Mouse (Mus musculus): ENCODE results near the gene Pwp2. TPM values are rescaled to one million over a fixed set of nuclear protein-coding genes. Genes with fewer than 3 reads are reported as not detected.

The Pwp2 gene
- 5.5 and 5.8 TPM in 2 replicates for polyA plus RNA-seq (2012; rRNA removed)

DNA sequence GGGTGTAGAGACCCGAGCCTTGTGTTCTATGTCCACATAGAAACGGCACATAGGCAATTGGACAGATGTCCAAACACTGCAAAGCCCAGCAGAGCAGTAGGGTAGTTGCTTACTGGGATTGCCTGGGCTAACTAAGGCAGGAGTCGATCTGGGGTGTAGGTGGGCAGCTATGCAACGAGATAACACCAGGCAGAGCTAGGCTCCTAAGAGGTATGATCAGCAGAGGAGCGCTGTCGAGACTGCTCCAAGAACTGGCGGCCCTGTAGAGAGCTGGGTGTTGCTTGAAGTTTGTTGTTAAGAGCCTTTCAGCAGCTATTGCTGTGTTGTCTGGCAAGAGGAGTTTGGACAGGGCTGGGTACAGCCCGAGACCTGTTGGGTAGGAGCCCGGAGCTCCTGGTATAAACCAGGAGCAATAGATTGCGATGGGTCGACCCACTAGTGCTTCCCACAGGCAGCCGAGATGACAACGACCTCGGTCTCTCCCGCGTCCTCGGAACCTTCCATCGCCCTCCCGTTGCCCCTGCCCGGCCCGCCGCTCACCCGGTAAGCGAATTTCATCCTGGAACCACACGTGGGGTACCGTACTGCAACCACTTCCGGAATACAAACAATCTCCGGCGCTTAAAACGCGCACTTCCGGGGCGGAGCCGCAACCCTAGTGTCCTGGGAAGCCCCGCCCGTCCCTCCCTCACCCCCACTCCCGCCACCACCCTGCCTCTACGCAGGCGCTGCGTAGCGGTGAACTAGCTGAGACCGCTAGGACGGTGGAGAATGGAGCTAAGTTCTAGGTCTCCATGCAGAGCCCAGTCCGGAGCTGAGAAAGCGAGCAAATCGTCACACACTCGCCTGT is at the start of gene Pwp2:
Gene Pwp2 (minus strand): TSS at position 619 of the 850 bp plus-strand sequence.

DNA sequence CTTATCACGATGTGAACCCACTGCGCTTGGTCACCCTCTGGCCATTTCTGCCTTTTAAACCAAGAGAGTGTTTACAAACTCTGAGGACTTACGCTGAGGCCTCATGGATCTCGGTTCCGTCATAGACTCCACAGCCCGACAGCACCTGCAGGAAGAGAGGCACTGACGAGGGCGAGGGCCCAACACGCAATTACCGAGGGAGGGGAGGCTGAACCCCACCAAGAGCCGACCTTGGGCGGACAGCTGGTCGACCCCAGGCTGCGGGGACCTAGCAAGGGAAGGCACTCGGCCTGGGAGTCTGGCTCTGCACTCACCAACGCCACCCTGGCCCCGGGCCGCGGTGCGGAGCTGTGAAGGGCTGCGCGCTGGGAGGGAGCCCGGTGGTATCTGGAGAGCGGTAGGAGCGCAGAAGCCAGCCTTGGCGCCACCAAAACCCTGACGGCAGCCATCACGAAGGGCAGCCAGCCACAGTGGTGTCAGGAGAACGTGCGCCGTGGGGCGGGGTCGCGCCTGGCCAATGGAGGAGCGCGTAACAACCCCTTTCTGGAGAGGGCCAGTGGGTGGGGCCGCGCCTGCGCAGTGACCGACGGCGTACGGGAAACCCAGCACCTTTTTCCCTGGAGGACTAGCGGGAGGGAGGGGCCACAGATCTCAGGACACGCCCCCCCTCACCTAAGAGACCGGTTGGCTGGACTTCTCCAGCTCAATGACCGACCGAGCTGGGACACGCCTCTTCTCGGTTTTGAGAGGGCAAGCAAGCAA is 15.5 kb downstream of the Pwp2 start, which contains the start of gene D10Jhu81e:
Gene D10Jhu81e (minus strand): TSS at position 502 of the 762 bp plus-strand sequence.

Other genes starting within 250 kb of the Pwp2 start
- 9.9 and 16.6 TPM in 2 replicates for gene Trpm2, start 214.6 kb downstream of the Pwp2 start, polyA plus RNA-seq (2012; rRNA removed)
- 4.6 and 5.0 TPM in 2 replicates for gene 1810043G02Rik, start 206.6 kb downstream of the Pwp2 start, polyA plus RNA-seq (2012; rRNA removed)
- 52.9 and 54.7 TPM in 2 replicates for gene Pfkl, start 175.1 kb downstream of the Pwp2 start, polyA plus RNA-seq (2012; rRNA removed)
- 0.02 and 0.05 TPM in 2 replicates for gene Dnmt3l, start 143.2 kb downstream of the Pwp2 start, polyA plus RNA-seq (2012; rRNA removed)
- gene Aire, start 141.5 kb downstream of the Pwp2 start, polyA plus RNA-seq (2012; rRNA removed): 0.02 TPM in 2 replicates
- 3.0 and 3.3 TPM in 2 replicates for gene Icosl, start 115.8 kb downstream of the Pwp2 start, polyA plus RNA-seq (2012; rRNA removed)
- gene D10Jhu81e, start 15.4 kb downstream of the Pwp2 start, polyA plus RNA-seq (2012; rRNA removed): 65.9 and 70.8 TPM in 2 replicates
- gene Trappc10, start 59.5 kb upstream of the Pwp2 start, polyA plus RNA-seq (2012; rRNA removed): 11.6 and 11.9 TPM in 2 replicates
- 71.9 and 76.1 TPM in 2 replicates for gene Agpat3, start 167.3 kb upstream of the Pwp2 start, polyA plus RNA-seq (2012; rRNA removed)
- gene Rrp1, start 227.9 kb upstream of the Pwp2 start, polyA plus RNA-seq (2012; rRNA removed): 75.8 and 87.1 TPM in 2 replicates
- gene Cstb, start 240.5 kb upstream of the Pwp2 start, polyA plus RNA-seq (2012; rRNA removed): 87.9 and 95.2 TPM in 2 replicates